Mouse (Mus musculus) embryo, embryonic 10 days (tissue): ENCODE results near the gene Rab30.

Experiments used
- DNase-seq: peaks from one replicate; pipeline ENCODE4 v3.0.0-alpha.2; 2015; ENCODE audit warnings: low spot score

Gene Rab30

GRCm38 (mm10) chr7:92799665-92800595 is 58.5 kb downstream of the Rab30 start:
- no peak for DNase-seq

- DNase-seq, result no peak
These were observed 60.8 kb downstream of the Rab30 start for GRCm38 (mm10) chr7:92802158-92802557.

GRCm38 (mm10) chr7:92803191-92803590 is 61.8 kb downstream of the Rab30 start:
- no peak for DNase-seq

- no peak for DNase-seq
These were observed 63.7 kb downstream of the Rab30 start for GRCm38 (mm10) chr7:92804919-92805668.

GRCm38 (mm10) chr7:92806512-92807188 is 65.2 kb downstream of the Rab30 start:
- DNase-seq, result no peak

- no peak for DNase-seq
These were observed 66.1 kb downstream of the Rab30 start for GRCm38 (mm10) chr7:92807482-92807881.

GRCm38 (mm10) chr7:92811667-92812279 is 70.4 kb downstream of the Rab30 start:
- DNase-seq, result no peak

GRCm38 (mm10) chr7:92817242-92817641 is 75.8 kb downstream of the Rab30 start:
- DNase-seq, result no peak

- DNase-seq, result no peak
These were observed 76.5 kb downstream of the Rab30 start for GRCm38 (mm10) chr7:92817886-92818285.

GRCm38 (mm10) chr7:92819656-92820055 is 78.3 kb downstream of the Rab30 start:
- DNase-seq, result no peak

- no peak for DNase-seq
These were observed 79.0 kb downstream of the Rab30 start for GRCm38 (mm10) chr7:92820410-92820809.

- no peak for DNase-seq
These were observed 79.6 kb downstream of the Rab30 start for GRCm38 (mm10) chr7:92820941-92821465.

- no peak for DNase-seq
These were observed 80.5 kb downstream of the Rab30 start for GRCm38 (mm10) chr7:92821871-92822270.

- no peak for DNase-seq
These were observed 81.2 kb downstream of the Rab30 start for GRCm38 (mm10) chr7:92822409-92823101.

- DNase-seq, result no peak
These were observed 84.8 kb downstream of the Rab30 start for GRCm38 (mm10) chr7:92826248-92826647.

- DNase-seq, result peak; percentile 31
These were observed 86.6 kb downstream of the Rab30 start for GRCm38 (mm10) chr7:92827981-92828380.

GRCm38 (mm10) chr7:92832395-92832794 is 91.0 kb downstream of the Rab30 start:
- DNase-seq, result no peak

GRCm38 (mm10) chr7:92834391-92834790 is 93.0 kb downstream of the Rab30 start:
- DNase-seq, result no peak

- no peak for DNase-seq
These were observed 95.0 kb downstream of the Rab30 start for GRCm38 (mm10) chr7:92836447-92836846.

- DNase-seq, result no peak
These were observed 95.8 kb downstream of the Rab30 start for GRCm38 (mm10) chr7:92837226-92837625.

- no peak for DNase-seq
These were observed 96.5 kb downstream of the Rab30 start for GRCm38 (mm10) chr7:92837907-92838306.
